Mouse (Mus musculus) embryo, embryonic 11.5 days (tissue): Measurements from ENCODE around the gene Mylpf.
"Not testable (repeated sequence)": the region's sequence is repeated elsewhere in the genome, so short reads cannot be mapped to it uniquely, and the experiment has no call there.

Source experiments
- DNase-seq: peaks from one replicate; pipeline ENCODE4 v3.0.0-alpha.2; 2012; ENCODE audit warnings: low read depth, low spot score

The Mylpf gene

DNA sequence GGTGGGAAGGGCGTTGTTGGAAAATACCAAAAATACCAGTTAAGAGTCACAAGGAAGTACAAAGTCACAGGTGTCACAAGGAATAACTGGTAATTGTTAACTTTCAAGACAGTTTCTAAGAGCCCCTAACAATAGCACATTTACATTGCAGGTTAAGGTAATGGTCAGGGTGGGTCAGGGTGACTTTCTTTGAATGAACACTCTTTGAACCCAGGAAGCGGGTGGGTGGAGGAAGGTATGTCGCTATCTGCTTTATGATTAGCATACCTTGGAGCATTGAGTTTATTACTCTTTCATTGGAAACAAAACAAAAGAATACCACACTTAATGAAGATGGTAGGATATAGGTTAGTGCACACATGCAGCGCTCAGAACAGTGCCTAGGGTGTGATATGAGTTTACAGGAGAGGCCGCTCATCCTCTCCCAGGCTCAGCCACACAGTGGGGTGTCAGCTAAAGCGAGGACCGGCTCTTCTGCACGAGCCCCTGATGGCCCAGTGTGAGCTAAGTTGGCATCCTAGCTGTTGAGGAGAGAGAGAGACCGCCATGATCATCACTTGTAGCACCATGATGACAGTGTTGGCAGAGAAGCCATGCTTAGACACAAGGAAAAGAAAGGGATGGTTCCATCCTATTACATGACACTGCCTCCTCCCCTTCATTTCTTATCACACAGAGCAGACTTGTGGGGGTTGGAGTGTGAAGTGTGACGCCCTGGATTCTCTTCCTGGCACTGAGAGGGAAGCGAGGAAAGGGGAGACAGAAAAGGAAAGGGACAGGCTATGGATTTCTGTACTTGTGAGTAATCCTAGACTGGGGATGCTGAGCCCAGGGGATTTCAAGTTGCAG is 16.7 kb downstream of the Mylpf start:
- DNase-seq: no peak

DNA sequence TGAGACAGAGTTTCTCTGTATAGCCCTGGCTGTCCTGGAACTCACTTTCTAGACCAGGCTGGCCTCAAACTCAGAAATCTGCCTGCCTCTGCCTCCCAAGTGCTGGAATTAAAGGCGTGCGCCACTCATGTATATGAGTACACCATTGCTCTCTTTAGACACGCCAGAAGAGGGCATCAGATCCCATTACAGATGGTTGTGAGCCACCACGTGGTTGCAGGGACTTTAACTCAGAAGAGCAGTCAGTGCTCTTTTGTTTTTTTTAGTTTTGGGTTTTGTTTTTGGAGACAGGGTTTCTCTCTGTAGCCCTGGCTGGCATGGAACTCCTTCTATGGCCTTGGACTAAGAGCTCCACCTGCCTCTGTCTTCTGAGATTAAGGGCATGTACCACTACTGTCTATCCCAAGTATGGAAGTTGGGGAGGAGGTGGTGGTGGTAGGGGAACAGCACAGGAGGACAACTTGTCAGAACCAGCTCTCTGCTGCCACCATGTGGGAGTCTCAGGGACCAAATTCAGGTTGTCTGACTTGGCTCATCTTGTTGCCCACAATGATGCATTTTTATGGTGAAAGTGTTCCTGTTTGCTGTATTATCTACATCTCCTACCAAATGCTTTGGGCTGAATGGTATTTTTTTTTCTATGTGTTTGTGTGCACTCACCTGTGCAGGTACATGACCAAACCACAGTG is 20.1 kb downstream of the Mylpf start:
- DNase-seq: no peak

DNA sequence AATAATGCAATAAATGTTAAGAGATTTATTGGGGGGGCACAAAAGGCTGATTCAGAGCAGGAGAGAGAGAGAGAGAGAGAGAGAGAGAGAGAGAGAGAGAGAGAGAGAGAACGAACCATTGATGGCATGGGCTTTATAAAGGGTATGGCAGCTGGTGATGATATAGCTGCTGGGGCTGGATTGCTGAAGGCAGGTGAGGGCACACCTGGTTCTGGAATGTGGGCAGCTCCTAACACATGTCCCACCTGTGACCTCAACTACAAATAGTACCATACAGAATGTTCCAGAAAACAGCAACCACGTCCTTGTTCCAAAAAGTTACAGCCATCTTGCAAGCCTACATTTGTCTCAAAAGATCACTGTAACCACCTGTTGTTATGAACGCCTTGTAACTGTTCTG is 22.7 kb downstream of the Mylpf start:
- no peak for DNase-seq

DNA sequence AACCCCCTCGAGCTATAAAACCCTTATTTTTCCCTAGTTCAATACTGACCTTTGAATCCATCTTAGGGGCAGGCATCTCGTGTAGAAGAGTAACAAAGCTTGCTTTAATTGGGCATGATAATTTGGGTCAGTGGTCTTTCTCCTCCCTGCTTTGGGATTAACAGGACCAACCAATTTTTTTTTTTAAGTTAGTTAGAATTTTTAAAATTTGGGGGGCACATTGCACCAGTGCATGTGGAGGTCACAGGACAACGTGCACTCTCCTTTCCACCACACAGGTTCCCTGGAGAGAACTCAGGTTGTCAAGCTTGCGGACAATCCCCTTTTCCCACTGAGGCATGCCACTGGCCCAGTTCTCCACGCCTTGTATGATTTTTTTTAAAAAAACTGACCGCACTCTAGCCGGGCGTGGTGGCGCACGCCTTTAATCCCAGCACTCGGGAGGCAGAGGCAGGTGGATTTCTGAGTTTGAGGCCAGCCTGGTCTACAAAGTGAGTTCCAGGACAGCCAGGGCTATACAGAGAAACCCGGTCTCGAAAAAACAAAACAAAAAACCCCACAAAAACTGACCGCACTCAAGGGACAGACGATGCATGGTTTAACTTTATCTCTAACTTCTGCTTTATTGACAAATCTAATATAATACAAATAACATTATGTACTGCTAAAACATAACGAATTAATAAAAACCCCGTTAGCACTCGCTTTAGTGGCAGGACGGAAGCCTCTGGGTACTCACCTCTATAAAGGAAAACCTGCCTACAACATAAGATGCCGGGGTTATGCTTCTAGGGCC is 23.3 kb downstream of the Mylpf start:
- no peak for DNase-seq

DNA sequence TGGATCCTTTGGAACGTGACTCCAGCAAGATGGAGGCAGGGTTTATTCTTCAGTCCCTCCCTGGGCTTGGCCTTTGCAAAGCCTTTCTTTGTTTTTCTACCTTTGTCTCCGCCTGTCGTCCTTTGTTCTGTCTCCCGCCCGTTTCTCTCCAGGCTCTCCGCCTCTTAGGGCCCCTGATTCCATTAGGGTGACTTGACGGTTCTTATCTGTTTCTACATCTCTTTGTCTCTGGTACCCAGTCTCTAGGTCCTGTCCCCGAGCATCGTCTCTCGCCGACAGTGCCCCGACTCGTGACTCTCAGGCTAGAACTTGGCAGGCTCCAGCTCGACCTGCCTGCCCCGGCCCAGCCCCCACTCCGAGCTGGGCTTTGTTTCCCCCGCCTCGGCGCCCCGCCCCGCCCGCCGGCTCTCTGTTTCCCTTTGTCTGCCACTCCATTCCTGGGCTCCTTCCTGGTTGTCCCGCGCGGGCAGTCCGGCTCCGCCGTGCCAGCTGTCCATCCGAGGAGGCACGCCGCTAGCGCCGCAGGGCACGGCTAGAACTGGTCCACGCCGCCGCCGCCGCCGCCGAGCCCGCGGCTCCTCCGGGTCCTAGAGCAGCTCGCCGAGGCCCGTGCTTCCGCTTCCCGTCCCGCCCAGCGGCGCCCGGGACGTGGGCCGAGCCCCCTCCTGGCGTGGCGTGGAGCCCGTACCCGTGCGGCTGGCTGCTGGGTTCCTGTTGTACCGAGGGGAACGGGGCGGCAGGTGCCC is 24.1 kb downstream of the Mylpf start, which contains the start of the genes Zfp553 and Sept1:
Zfp553 (plus strand) TSS at position 440 of the 746 bp plus-strand sequence.
Sept1 (minus strand) TSS at position 509 of the 746 bp plus-strand sequence.
- DNase-seq: peak; percentile 76

DNA sequence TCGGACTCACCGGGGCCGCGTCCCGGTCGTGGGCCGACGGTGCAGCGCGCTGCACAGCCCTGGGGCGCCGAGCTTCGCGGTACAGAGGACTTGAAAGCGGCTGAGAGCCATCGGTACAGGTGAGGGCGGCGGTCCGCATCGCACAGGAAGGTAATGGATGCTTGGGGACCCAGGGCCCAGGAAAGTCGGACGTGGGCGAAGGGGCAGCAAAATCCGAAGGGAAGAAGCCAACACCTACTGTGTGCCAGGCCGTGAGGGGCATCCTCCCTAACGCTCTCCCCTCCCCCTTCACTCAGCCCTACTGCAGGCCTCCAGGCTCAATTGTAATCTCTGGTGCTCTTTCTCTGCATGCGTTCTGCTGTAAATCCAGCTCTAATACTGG is 24.7 kb downstream of the Mylpf start:
- no peak for DNase-seq

DNA sequence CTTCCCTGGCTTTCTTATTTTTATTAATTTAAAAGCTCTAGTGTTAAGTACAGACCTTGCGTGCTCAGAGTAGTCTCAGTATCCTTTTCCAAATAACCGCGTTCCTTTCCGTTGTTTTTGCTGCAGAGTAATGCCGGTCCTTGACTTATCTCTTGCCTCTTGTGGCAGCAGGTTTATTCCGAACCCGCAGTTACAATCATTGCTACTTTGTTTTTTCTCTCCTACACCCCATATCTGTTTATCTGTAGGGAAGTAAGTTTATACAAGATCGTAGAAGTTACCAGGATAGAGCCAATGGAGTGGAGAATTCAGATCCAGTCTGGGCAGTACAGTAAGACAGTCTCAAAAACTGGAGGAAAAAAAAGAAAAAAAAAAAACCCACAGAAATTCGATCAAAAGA is 25.1 kb downstream of the Mylpf start:
- DNase-seq: no peak

DNA sequence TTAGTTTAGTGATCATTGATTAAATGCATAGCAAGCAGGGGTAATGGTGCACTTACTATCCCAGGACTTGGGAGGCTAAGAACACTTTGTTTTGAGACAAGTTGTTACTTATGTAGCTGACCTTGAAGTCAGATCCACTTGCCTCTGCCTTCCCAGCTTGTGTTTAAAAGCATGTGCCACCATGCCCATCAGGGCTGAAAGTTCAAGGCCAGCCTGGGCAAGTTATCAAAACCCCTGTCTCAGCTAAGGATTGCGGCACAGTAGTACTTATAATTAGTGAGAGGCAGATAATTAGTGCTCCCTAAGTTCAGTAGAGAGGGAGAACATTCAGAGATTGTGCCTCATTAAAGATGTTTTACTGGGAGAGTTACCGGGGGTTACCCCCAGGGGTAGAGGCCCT is 26.1 kb downstream of the Mylpf start:
- no peak for DNase-seq

DNA sequence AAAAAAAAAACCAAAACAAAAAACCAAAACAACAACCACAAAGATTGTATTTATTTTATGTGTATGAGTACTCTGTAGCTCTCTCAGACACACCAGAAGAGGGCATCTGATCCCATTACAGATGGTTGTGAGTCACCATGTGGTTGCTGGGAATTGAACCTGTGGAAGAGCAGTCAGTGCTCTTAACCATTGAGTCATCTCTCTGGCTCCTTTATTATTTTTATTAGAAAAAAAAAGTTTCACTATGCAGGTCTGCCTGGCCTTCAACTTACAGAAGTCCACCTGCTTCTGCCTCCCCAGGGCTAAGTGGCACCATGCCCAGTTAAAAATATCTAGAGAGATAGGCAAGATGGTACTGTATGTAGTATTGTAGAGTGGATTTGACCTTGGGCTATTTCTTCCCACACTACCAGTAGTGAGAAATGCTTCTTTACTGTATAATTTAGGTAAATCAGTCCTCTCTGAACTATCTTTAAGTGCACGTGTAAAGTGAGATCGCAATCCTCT is 34.7 kb downstream of the Mylpf start:
- DNase-seq: no peak

DNA sequence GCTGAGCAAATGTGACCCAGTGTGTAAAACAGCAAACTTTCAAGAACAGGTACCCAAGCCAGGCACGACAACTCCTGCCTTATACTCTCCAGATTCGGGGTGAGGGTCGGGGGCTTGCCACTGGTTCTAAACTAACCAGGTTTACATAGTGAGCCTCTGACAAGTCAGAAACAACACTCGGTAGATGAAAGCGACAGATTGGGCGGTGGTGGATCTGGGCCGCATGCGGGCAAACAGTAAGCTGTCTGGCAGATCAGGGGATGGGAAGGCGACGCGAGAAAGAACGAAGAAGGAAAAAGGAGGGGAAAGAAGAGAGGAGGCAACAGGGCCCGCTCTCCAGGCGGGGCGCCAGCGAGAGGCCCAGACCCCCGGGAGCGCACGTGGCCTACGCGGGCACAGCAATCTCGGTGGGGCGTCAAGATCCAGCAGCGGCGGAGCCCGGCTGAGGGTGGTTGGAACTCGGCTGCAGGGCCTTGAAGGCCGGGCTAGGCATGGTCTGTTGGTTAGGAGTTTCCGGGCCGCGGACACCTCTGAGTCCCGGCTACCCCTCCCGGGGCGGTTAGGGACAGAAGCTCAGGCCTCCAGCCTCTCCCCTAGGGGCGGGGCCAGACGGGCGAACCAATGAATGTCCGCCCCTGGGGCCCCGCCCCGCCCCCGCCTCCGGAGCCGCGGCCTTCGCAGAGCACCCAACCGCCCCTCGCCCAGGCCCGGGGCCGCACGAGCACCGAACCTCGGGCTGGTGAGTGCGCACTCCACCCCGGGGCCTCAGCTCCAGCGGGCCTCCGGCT is 35.4 kb downstream of the Mylpf start, which contains the start of gene Zfp771:
Zfp771 (plus strand) TSS at position 405 of the 788 bp plus-strand sequence.
- peak; percentile 88 for DNase-seq

DNA sequence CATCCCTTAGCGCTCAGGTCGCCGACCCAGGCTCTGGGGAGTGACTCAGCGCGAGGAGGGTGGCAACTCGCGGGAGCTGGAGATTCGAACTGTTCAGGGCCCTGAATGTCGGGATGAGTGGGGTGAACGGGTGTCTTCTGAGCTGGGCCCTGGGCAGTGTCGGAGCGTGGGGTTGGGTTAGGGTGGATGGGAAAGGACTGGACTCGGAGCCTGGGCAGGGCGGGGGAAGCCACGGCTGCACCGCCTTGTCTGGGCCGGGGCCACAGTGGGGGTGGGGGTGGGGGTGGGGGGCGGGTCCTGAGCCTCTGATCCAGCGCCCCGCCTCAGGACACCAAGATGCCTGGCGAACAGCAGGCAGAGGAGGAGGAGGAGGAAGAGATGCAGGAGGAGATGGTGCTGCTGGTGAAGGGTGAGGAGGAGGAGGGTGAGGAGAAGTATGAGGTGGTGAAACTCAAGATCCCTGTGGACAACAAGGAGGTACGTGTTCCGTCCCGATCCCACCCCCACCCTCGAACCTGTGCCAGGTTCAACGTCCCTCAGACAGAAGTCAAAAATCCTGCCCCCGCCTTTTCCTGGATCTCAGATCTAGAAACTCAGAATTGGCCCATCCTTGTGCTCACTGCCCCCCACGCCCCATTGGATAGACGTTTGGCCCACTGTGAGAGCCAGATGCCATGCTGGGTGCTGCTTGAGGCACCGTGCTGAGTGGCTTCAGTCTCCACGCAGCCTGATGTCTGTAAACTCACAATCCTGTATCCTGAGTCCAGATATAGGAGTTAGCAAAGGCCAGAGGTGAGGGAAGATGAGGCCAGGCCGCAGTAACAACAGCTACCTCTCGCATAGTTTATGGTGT is 36.2 kb downstream of the Mylpf start:
- no peak for DNase-seq

DNA sequence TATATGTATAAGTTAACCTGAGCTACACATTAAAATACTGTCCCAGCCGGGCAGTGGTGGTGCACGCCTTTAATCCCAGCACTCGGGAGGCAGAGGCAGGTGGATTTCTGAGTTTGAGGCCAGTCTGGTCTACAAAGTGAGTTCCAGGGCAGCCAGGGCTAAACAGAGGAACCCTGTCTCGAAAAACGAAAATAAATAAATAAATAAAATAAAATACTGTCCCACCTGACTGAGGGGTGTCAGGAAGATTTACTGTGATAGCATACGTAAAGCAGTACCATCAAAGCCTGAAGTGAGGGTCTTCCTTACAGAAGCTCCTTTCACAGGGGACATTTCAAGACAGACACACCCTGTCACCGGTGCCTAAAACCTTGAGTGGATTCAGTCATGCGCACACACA is 41.8 kb downstream of the Mylpf start:
- DNase-seq: not testable (repeated sequence)

DNA sequence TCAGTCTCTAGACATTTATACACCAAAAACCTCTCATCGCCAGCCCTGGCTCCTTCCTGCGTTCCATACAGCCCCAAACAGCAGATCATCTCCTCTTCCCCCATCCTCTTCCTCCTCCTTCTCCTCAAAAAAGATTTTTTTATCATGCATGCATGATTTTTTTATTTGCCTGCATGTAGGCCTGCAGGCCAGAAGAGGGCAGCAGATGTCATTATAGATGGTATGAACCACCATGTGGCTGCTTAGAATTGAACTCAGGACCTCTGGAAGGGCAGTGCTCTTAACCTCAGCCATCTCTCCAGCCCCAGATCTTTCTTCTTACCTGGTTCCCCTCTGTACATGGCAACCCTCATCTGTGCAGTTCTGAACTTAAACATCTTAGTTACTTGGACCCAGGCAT is 43.7 kb downstream of the Mylpf start:
- no peak for DNase-seq

DNA sequence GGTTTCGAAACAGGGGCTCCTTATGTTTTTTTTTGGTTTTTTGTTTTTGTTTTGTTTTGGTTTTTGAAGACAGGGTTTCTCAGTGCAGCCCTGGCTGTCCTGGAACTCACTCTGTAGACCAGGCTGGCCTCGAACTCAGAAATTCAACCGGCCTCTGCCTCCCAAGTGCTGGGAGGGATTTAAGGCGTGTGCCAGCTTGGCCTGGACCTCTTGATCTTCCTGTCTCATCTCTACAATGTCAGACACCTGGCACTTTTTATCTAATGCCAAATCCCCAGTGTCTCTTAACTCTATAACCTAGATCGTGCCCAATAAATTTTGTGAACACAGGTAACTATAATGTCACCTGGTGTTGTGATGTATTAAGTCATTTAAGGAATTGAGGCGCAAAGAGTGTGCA is 44.7 kb downstream of the Mylpf start:
- no peak for DNase-seq

DNA sequence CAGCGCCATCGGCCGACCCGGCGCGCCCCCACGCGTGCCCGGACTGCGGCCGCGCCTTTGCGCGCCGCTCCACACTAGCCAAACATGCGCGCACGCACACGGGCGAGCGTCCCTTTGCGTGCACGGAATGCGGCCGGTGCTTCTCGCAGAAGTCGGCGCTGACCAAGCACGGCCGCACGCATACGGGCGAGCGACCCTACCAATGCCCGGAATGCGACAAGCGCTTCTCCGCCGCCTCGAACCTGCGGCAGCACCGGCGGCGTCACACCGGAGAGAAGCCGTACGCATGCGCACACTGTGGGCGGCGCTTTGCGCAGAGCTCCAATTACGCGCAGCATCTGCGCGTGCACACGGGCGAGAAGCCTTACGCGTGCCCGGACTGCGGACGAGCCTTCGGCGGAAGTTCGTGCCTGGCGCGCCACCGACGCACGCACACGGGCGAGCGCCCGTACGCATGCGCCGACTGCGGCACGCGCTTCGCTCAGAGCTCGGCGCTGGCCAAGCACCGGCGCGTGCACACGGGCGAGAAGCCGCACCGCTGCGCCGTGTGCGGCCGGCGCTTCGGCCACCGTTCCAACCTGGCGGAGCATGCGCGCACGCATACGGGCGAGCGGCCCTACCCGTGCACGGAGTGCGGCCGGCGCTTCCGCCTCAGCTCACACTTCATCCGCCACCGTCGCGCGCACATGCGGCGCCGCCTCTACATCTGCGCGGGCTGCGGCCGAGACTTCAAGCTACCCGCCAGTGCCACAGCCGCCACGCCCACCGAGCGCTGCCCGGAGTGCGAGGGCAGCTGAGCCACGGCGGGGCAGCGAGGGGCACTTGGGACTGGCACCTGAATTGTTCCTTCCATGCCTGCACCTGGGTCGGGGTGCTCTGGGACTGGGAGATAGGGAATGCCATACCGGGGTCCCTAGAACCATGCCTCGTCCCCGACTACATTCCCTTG is 45.4 kb downstream of the Mylpf start:
- peak; percentile 96 for DNase-seq

DNA sequence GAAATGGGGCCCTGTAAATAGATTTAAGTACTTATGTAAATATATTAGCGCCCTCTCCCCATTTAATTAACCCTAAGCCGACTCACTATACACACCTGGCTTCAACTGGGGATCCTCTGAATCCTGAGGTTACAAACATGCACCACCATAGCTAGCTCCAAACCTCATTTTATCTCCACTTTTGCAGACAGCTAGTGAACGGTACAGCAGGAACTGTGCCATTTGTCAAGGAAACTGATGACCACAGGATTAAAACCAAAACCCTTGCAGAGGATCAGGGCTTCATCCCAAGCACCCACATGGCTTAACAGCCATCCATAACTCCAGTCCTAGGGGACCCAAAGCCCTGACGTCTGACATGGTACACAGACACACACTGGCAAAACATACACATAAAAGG is 46.3 kb downstream of the Mylpf start:
- DNase-seq: no peak

DNA sequence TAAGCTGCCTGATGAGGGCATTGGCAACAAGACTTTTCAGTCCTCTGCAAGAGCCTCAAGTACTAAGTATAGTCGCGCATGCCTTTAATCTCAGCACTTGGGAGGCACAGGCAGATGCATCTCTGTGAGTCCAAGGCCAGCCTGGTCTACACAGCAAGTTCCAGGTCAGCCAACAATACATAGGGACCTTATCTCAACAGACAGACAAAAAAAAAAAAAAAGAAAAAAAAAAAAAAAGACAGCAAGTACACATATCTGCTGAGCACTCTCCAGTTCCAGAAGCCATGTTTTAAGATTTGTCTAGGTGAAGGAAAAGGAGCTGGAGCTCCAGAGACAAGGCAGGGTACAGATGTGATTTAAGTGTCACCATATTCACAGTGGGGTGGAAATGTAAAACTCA is 47.3 kb downstream of the Mylpf start:
- no peak for DNase-seq

DNA sequence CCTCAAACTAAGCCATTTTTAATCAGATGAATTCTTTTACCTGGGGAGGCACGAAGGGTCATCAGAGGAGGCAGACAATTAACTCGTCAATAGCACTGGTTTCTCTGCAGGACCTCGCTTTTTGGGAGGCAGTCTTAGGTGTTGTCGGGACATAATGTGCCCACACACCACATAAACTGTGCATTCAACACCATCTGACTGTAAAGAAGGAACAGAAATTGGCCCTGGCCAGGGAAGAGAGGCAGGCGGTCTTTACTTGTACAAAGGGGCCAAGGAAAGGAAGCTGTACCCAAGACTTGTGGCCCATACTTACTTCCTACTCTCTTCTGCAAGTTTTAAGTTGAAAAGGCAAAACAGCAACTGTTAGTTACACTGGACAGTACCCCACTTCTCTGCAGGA is 47.8 kb downstream of the Mylpf start:
- DNase-seq: no peak
